Mouse (Mus musculus): ENCODE measurements at regions not wholly inside any gene's neighbourhood (a gene's known extent, or its start where the extent isn't known, plus 50 kb on each side); places are given as distances from the start of the nearest gene placed in this dataset.
A peak's percentile ranks its signal among the peaks of the same experiment; 100 is the strongest.

DNA sequence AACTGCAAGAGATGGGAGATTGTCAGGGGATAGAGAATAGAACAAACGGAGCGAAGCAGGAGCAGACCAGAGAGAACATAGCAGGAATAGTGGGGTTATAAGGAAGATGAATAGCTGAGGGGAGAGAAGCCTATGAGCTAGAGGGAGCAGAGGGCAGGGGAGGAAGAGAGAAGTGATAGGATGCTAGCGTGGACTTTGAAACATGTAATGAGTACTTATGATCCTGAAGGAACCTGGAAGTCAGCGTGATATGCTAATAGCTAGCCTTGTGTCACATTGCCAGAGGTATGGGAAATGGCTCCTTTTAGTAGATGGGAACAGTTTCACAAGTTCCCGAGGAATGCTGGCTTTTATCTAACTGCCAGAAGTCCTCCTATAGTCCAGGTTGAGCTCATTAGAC is 51.8 kb downstream of the Calml3 start:
- Histone ChIP-seq H3K36me3 (ENCODE audit: control insufficient read depth, insufficient read depth, low read length) (no peaks in the 10 kb centered on the region), H3K9ac (ENCODE audit: low read length) (no peak overlapping the region), H3K4me3 (ENCODE audit: low read depth, low read length) (no peak overlapping the region), H3K4me2 (ENCODE audit: low read length) (no peak overlapping the region), H3K4me1 (ENCODE audit: control insufficient read depth, insufficient read depth, low read length) (no peaks in the 10 kb centered on the region), H3K27ac (ENCODE audit: low read depth, low read length) (no peak overlapping the region), H3K27me3 (replicated peaks; ENCODE audit: control insufficient read depth, insufficient read depth, low read length) (no peaks in the 10 kb centered on the region), H3K9me3 (replicated peaks; ENCODE audit: control insufficient read depth, low read length) (no peaks in the 10 kb centered on the region)
- ATAC-seq (no peak), DNase-seq (ENCODE audit: low spot score) (no peak)
- WGBS, result 91% methylated on average over 5 of the region's 5 CpGs

DNA sequence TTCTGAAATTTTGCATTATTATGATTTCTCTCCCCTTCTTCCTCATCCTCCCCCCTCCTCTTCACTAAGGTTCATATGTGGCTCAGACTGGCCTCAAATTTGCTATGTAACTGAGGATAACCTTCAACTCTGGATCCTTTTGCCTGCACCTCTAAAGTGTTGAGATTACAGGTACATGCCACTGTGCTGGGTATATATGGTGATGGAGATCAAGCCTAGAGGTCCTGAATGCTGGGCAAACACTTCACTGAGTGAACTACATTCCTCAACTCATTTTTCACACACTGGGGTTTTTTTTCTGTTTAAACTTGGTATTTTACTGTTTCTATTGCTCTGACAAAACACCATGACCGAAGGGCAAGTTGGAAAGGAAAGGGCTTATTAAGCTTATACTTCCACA is 52.9 kb downstream of the Calml3 start:
- Histone ChIP-seq H3K4me1 (ENCODE audit: control insufficient read depth, insufficient read depth, low read length) (no peaks in the 10 kb centered on the region), H3K36me3 (ENCODE audit: control insufficient read depth, insufficient read depth, low read length) (no peaks in the 10 kb centered on the region), H3K27ac (ENCODE audit: low read depth, low read length) (no peak overlapping the region), H3K4me2 (ENCODE audit: low read length) (no peak overlapping the region), H3K9me3 (replicated peaks; ENCODE audit: control insufficient read depth, low read length) (no peaks in the 10 kb centered on the region), H3K9ac (ENCODE audit: low read length) (no peak overlapping the region), H3K27me3 (replicated peaks; ENCODE audit: control insufficient read depth, insufficient read depth, low read length) (no peaks in the 10 kb centered on the region), H3K4me3 (ENCODE audit: low read depth, low read length) (no peak overlapping the region)
- ATAC-seq, result no peak
- no peak for DNase-seq (ENCODE audit: low spot score)
- WGBS, result 83% methylated on average over 1 of the region's 1 CpGs

DNA sequence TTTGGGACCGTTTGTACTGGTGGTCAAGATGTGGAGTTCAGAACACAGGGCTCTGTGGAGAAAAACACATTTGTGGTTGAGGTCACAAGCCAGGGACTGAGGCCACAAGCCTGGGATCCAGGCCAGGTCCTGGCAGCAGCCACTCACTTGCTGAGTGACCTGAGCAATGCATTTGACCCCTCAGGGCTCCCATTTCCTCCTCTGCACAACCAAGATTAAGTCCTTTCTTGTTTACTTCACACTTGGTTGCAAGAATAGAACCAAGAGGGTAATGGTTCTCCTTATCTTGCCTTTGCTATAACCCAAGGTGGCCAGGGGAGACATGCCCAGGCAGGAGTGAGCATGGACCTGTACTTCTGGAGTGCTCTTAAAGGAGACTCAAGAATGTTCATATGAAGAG is 53.4 kb downstream of the Calml3 start:
- Histone ChIP-seq H3K9ac (ENCODE audit: low read length) (no peak overlapping the region), H3K27me3 (replicated peaks; ENCODE audit: control insufficient read depth, insufficient read depth, low read length) (no peaks in the 10 kb centered on the region), H3K27ac (ENCODE audit: low read depth, low read length) (no peak overlapping the region), H3K4me1 (ENCODE audit: control insufficient read depth, insufficient read depth, low read length) (no peaks in the 10 kb centered on the region), H3K36me3 (ENCODE audit: control insufficient read depth, insufficient read depth, low read length) (no peaks in the 10 kb centered on the region), H3K4me2 (ENCODE audit: low read length) (no peak overlapping the region), H3K4me3 (ENCODE audit: low read depth, low read length) (no peak overlapping the region), H3K9me3 (replicated peaks; ENCODE audit: control insufficient read depth, low read length) (no peaks in the 10 kb centered on the region)
- no peak for DNase-seq (ENCODE audit: low spot score)
- 91% methylated on average over 1 of the region's 1 CpGs for WGBS
- ATAC-seq, result no peak

DNA sequence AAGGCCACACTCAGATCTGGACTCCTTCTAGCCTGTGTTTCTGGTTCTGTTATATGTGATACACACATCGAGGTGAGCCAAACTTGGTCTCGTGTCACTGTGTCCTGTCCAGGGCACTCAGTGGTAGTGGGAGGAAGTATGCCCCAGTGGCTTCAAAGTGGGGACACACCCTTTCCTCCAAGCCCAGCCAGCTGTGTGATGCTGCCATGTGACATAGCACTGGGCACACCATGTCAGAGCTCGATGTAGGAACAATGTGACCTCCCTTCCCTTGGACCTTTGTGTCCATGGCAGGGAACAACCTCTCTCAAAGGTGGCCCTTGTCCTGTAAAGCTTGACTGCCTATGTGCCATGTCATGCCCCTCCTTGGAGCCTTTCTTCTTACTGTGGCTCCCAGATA is 54.5 kb downstream of the Calml3 start:
- Histone ChIP-seq H3K9ac (ENCODE audit: low read length) (no peak overlapping the region), H3K4me2 (ENCODE audit: low read length) (no peak overlapping the region), H3K9me3 (replicated peaks; ENCODE audit: control insufficient read depth, low read length) (no peaks in the 10 kb centered on the region), H3K4me1 (ENCODE audit: control insufficient read depth, insufficient read depth, low read length) (no peaks in the 10 kb centered on the region), H3K27me3 (replicated peaks; ENCODE audit: control insufficient read depth, insufficient read depth, low read length) (no peaks in the 10 kb centered on the region), H3K4me3 (ENCODE audit: low read depth, low read length) (no peak overlapping the region), H3K27ac (ENCODE audit: low read depth, low read length) (no peak overlapping the region), H3K36me3 (ENCODE audit: control insufficient read depth, insufficient read depth, low read length) (no peaks in the 10 kb centered on the region)
- WGBS, result 86% methylated on average over 3 of the region's 3 CpGs
- ATAC-seq, result no peak
- no peak for DNase-seq (ENCODE audit: low spot score)

DNA sequence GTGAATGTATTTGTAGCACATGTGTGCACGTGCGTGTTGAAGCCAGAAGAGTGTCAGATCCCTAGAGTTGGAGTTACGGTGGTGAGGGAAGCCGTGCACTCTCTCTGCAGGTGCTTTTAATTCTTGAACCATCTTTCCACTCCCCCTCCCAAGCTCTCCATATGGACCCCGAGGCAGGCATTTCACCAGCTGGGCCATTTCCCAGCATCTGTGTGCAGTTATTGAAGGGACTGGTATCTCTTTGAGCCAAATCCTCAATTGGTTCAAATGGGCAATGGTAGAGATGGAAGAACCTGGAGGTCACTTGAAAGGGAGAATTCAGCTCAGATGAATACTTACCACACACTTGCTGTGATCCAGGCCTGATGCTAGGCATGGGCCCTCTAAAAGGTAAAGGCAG is 55.3 kb downstream of the Calml3 start:
- Histone ChIP-seq H3K27me3 (replicated peaks; ENCODE audit: control insufficient read depth, insufficient read depth, low read length) (no peaks in the 10 kb centered on the region), H3K9me3 (replicated peaks; ENCODE audit: control insufficient read depth, low read length) (no peaks in the 10 kb centered on the region), H3K36me3 (ENCODE audit: control insufficient read depth, insufficient read depth, low read length) (no peaks in the 10 kb centered on the region), H3K4me3 (ENCODE audit: low read depth, low read length) (no peak overlapping the region), H3K9ac (ENCODE audit: low read length) (no peak overlapping the region), H3K4me1 (ENCODE audit: control insufficient read depth, insufficient read depth, low read length) (no peaks in the 10 kb centered on the region), H3K4me2 (ENCODE audit: low read length) (no peak overlapping the region), H3K27ac (ENCODE audit: low read depth, low read length) (no peak overlapping the region)
- ATAC-seq (no peak), DNase-seq (ENCODE audit: low spot score) (no peak)
- 77% methylated on average over 5 of the region's 5 CpGs for WGBS

DNA sequence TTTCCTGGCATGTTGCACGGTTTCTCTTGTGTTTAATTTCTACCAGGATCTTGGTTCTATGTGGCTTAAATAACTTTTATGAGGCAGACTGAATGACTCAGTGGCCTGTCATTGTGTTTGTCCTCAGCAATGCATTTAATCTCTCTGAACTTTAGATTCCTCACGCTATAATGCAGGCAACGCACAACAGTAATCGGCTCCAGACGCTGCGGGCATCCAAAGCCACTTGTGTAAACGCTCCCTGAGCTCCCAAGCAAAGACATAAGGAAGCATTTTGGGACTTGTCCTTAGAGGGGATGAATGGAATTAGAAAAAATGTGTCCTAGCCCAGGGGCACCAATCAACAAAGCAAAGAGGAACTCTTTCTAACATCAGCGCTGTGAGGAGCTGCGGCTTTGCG is 57.6 kb downstream of the Calml3 start:
- no peak overlapping the region for H3K27ac ChIP-seq (ENCODE audit: low read depth, low read length)
- H3K4me1 ChIP-seq (ENCODE audit: control insufficient read depth, insufficient read depth, low read length), result peaks cover 9% of the 10 kb centered on the region; the same call in 1 of the 2 replicates
- no peak overlapping the region for H3K4me3 ChIP-seq (ENCODE audit: low read depth, low read length)
- DNase-seq (ENCODE audit: low spot score), result no peak
- no peak overlapping the region for H3K4me2 ChIP-seq (ENCODE audit: low read length)
- H3K9ac ChIP-seq (ENCODE audit: low read length), result no peak overlapping the region
- no peaks in the 10 kb centered on the region for H3K9me3 ChIP-seq (replicated peaks; ENCODE audit: control insufficient read depth, low read length)
- no peaks in the 10 kb centered on the region for H3K27me3 ChIP-seq (replicated peaks; ENCODE audit: control insufficient read depth, insufficient read depth, low read length)
- 44% methylated on average over 10 of the region's 10 CpGs for WGBS
- no peaks in the 10 kb centered on the region for H3K36me3 ChIP-seq (ENCODE audit: control insufficient read depth, insufficient read depth, low read length)
- no peak for ATAC-seq

DNA sequence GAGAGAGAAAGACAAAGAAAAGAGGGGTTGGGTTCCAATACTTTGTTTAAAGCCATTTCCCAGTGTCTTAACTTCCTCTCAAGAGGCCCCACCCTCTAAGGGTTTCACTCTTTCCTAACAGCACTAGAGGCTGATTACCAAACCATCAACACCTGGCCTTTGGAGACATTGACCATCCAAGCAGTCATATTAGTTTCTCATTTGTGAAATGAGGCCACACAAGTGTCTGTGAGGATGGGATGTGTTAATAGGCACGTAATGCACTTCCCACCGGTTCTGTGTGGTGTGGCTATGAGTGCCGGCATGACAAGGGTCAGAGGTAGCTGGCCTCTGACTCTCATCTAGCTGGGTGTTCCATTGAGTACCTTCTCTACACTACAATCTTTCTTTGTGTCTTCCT is 59.2 kb downstream of the Calml3 start:
- Histone ChIP-seq H3K4me2 (ENCODE audit: low read length) (no peak overlapping the region), H3K4me3 (ENCODE audit: low read depth, low read length) (no peak overlapping the region), H3K27ac (ENCODE audit: low read depth, low read length) (no peak overlapping the region), H3K27me3 (replicated peaks; ENCODE audit: control insufficient read depth, insufficient read depth, low read length) (no peaks in the 10 kb centered on the region), H3K9ac (ENCODE audit: low read length) (no peak overlapping the region), H3K4me1 (ENCODE audit: control insufficient read depth, insufficient read depth, low read length) (peaks cover 9% of the 10 kb centered on the region; the same call in 1 of the 2 replicates), H3K36me3 (ENCODE audit: control insufficient read depth, insufficient read depth, low read length) (no peaks in the 10 kb centered on the region), H3K9me3 (replicated peaks; ENCODE audit: control insufficient read depth, low read length) (no peaks in the 10 kb centered on the region)
- DNase-seq (ENCODE audit: low spot score), result no peak
- 89% methylated on average over 3 of the region's 3 CpGs for WGBS
- no peak for ATAC-seq

DNA sequence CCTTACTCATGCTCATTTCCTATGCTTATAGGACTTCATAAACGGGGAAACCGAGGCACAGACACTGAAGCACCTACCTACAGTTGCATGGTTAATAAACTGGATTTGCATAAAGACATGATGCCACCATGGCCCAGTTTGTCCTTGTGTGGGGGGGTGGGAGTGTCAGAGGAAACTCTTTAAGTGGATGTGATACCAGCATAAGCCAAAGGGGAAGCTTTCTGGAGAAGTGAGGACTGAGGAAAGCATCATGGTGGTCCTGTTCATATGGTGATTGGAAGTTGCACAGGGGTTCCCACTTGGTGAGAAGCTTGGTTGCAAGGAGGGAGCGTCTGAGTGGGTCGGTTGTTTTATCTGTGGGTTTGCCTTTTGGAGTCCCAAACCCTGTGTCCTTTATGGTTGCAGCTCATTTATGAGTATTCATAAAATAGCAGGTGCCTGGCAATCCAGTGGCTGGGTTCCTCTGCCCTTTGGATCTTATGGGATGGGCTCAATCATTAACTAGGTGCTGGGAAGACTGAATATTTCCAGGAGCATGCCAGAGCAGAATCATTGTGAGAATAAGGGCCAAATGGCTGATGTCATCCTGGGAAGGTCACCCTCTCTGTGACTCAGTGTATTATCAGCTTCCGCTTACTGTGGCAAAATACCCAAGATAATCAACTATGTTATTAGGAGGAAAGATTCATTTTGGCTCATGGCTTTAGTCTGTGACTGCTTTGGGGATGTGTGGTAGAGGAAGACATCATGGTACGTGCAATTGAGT is 60.2 kb downstream of the Calml3 start:
- no peak overlapping the region for H3K9ac ChIP-seq (ENCODE audit: low read length)
- ATAC-seq (no peak), DNase-seq (ENCODE audit: low spot score) (no peak)
- no peaks in the 10 kb centered on the region for H3K36me3 ChIP-seq (ENCODE audit: control insufficient read depth, insufficient read depth, low read length)
- H3K4me1 ChIP-seq (ENCODE audit: control insufficient read depth, insufficient read depth, low read length), result peaks cover 9% of the 10 kb centered on the region; the same call in 1 of the 2 replicates
- H3K27ac ChIP-seq (ENCODE audit: low read depth, low read length), result no peak overlapping the region
- no peaks in the 10 kb centered on the region for H3K9me3 ChIP-seq (replicated peaks; ENCODE audit: control insufficient read depth, low read length)
- no peak overlapping the region for H3K4me3 ChIP-seq (ENCODE audit: low read depth, low read length)
- H3K4me2 ChIP-seq (ENCODE audit: low read length), result no peak overlapping the region
- 90% methylated on average over 6 of the region's 6 CpGs for WGBS
- H3K27me3 ChIP-seq (replicated peaks; ENCODE audit: control insufficient read depth, insufficient read depth, low read length), result no peaks in the 10 kb centered on the region

DNA sequence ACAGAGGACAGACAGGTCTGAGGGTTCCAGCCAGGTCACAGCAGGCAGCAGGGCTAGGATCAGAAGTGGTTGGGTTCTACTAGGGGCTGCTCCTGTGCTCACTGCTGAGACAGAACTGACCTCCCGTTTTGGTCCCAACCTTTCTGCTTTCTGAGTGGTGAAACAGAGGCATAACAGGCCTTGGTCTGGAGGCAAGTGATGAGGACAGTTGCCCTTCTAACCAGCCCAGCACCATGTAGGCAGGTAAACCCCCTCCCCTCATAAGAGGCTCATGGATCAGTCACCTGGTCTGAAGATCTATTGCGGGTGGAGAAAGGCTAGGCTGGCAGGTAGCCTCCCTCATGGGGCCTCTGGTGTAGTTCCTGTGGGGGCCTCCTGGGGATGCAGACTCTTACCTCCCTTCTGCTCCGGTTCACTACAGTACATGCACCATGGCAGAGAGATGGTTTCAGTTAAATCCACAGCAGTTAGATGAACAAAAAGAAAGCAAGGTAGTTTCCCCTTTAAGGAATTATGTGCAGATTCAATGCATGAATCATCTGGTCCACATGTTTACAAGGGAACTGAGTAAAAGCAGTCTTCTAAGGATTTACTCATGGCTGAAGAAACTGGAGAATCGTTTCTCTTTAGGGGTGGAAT is 61.2 kb downstream of the Calml3 start:
- WGBS, result 49% methylated on average over 4 of the region's 4 CpGs
- Histone ChIP-seq H3K9me3 (replicated peaks; ENCODE audit: control insufficient read depth, low read length) (no peaks in the 10 kb centered on the region), H3K4me3 (ENCODE audit: low read depth, low read length) (no peak overlapping the region), H3K4me1 (ENCODE audit: control insufficient read depth, insufficient read depth, low read length) (peaks cover 9% of the 10 kb centered on the region; the same call in 1 of the 2 replicates), H3K27me3 (replicated peaks; ENCODE audit: control insufficient read depth, insufficient read depth, low read length) (no peaks in the 10 kb centered on the region), H3K4me2 (ENCODE audit: low read length) (no peak overlapping the region), H3K9ac (ENCODE audit: low read length) (no peak overlapping the region), H3K36me3 (ENCODE audit: control insufficient read depth, insufficient read depth, low read length) (no peaks in the 10 kb centered on the region), H3K27ac (ENCODE audit: low read depth, low read length) (peak overlapping the region; percentile 52; the same call in 1 of the 2 replicates)
- DNase-seq (ENCODE audit: low spot score) (no peak), ATAC-seq (peak; percentile 63)
